Mouse (Mus musculus): Measurements from ENCODE around the gene Cckbr.
"Not testable (repeated sequence)": the region's sequence is repeated elsewhere in the genome, so short reads cannot be mapped to it uniquely, and the experiment has no call there.

Cckbr gene

DNA sequence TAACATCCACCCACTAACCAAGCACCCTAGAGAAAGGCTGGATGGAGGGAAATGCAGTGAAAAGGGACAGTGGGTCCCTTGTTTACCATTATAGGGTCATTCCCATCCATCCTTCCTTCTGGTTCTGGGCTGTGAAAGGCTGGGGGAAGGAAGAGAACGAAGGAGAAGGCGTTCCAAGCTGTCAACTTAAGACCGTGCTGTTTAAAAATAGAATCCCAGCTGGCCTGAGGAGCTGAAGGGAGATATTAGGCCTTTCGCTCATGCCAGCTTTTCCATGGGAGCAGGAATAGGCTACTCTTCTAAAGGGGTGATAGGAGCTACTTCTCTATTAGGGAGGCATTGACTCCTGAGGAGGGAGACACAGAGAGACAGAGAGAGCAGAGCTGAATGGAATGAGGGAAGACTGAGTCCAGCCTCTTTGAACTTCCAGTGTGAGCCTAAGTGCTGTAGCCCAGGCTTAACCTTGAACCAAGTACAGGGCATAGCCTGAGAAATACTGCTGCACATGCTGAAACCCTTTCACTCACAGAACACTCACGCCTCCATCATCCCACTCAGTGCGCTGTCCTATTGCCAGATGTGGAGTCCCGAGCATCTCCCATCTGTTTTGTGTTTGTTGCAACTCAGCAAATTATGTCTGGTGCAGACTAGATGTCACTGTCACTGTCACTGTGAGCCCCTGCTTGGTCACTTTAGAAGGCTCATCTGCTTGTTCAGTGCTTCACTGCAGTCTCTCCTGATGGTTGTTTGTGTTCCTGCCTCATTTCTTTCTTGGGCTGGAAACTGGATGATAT, 12.6 kb downstream of the Cckbr start:
- no peak for DNase-seq (ENCODE audit: low spot score)

GRCm38 (mm10) chr7:105441426-105441825, 15.9 kb downstream of the Cckbr start:
- no peak for DNase-seq (ENCODE audit: low spot score)

GRCm38 (mm10) chr7:105445076-105445475, 19.5 kb downstream of the Cckbr start:
- DNase-seq (ENCODE audit: low spot score), result no peak

DNA sequence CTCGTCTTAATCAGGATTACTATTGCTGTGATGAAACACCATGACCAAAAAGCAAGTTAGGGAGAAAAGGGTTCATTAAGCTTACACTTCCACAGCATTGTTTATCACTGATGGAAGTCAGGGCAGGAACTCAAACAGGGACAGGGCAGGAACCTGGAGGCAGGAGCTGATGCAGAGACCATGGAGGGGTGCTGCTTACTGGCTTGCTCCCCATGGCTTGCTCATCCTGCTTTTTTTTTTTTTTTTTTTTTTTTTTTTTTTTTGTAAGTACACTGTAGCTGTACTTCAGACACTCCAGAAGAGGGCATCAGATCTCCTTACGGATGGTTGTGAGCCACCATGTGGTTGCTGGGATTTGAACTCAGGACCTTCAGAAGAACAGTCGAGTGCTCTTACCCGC, 27.8 kb downstream of the Cckbr start:
- not testable (repeated sequence) for DNase-seq (ENCODE audit: low spot score)

GRCm38 (mm10) chr7:105458546-105458945, 33.0 kb downstream of the Cckbr start:
- no peak for DNase-seq (ENCODE audit: low spot score)

DNA sequence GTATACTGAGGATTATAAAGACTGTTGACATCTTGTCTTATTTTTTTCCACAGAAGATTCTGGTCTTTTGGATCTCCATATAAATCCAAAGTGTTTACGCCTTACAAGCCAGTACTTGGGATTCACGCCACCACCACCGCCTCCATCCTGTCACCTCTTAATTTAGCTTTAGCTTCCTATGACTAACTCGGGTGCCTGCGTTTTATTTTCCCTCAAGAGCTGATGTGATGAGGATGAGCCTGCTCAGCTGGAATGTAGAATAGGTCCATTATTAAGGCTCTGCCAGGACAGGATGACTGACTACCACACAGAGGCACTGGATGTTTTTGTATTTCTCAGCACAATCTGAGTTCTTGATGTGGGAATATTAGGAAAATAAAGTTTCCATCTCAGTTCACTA, 40.0 kb downstream of the Cckbr start:
- DNase-seq (ENCODE audit: low spot score), result not testable (repeated sequence)

DNA sequence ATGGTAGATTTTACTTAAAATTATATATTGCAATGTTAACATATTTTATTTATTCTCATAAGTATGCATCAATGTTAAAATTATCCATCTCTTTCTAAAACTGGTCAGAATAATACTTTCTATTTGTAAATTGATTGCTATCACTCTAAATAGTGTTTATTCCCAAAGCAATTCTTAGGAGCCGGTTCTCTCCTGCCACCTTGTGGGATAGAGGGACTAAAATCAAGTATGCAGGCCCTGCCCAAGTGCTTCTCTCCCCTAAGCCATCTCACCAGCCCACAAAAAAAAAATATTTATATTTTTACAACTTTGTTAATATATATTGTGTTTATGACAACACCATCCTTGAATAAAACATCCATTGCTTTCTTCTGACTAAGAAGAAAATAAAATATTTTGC, 47.1 kb downstream of the Cckbr start:
- DNase-seq (ENCODE audit: low spot score), result no peak

DNA sequence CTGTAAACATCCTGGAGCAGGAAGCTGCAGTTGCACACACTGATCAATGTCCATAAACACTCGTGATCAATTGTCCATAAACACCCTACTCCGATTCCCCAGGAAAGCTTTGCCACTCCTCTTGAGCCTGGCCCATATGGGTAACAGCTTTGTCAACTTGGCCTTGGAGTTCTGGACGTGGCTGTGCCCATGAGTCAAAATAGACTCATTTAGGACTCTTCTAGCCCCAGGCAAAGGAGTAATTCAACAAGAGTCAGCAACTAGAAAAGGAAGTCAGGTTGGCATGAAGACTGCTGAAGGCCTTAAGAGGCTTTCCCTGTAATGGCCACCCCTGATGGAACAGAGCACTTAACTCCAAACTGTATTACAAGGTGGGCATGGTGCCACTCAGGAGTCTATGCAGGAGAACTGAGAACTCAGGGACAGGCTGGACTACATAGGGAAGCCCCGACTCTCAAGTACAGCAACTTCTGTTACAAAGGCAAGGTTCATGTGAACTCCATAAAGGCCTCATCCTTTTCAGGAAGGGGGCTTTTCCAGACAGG, 49.3 kb downstream of the Cckbr start:
- no peak for DNase-seq (ENCODE audit: low spot score)

- DNase-seq (ENCODE audit: low spot score), result no peak
Observed at GRCm38 (mm10) chr7:105475396-105475949, 49.9 kb downstream of the Cckbr start.

- DNase-seq (ENCODE audit: low spot score), result no peak
Observed at GRCm38 (mm10) chr7:105476683-105477432, 51.3 kb downstream of the Cckbr start.

GRCm38 (mm10) chr7:105477433-105477700, 51.8 kb downstream of the Cckbr start:
- no peak for DNase-seq (ENCODE audit: low spot score)

GRCm38 (mm10) chr7:105477841-105478240, 52.3 kb downstream of the Cckbr start:
- DNase-seq (ENCODE audit: low spot score), result no peak

GRCm38 (mm10) chr7:105478344-105478743, 52.8 kb downstream of the Cckbr start:
- DNase-seq (ENCODE audit: low spot score), result no peak

GRCm38 (mm10) chr7:105479232-105479631, 53.7 kb downstream of the Cckbr start:
- DNase-seq (ENCODE audit: low spot score), result no peak

DNA sequence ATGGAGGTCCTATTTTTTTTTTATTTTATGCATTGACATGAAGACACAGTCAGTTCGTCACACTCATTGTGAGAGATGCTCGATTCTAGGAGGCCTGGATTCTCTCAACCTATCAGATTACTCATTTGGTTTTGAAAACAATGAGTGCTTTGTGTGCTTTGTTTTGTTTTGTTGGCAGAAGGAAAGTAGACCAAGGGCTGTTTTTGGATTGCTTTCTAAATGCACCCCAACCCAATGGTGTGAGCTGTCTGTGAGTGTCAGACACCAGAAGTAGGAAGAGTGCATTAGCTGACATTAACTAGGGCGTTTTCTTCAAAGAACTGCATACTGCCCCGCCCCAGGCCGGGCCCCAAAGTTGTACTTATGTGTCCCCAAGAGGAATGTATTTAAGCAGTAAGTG, 54.5 kb downstream of the Cckbr start:
- no peak for DNase-seq (ENCODE audit: low spot score)

DNA sequence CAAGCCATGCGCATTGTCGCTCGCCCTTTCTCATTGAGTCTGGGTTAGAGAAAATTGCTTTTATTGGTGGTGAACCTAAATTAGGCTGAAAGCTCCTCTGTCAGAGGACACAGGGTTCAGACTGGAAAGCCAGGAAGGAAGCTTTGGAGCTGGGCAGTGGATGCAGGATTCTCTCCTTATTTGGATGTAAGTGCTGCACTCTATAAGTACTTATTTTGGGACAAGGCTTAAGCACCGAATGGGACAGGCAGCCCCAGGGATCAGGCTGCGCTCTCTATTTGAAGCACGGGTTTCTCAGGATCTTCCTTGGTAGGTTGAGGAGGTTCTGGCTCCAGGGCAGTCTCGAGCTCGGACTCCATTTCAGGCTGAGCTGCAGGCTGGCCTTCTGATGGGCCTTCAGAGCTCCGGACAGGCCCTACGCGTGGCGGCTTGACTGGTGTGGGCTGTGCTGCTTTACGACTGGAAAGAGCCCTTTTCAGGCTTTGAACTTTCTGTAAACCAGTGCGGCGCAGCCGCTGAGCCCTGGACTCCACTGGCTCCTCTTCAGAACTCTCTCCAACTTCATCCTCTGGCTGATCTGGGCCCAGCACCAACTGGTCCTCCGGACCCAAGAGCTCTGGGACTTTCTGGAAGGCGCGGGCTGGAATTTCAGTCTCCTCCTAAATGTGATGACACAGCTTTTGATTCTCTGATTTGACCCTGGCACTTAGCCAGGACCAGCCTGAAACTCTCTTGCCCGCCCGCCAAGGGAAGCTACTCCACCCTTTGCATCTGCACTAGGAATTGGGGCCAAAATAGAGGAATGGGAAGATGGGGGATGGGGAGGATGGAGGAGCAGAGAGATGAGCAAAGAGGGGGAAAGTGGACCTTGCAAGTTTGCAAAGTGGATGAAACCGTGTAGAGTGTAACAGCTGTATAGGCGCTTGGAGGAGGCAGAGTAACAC, 55.3 kb downstream of the Cckbr start:
- no peak for DNase-seq (ENCODE audit: low spot score)

DNA sequence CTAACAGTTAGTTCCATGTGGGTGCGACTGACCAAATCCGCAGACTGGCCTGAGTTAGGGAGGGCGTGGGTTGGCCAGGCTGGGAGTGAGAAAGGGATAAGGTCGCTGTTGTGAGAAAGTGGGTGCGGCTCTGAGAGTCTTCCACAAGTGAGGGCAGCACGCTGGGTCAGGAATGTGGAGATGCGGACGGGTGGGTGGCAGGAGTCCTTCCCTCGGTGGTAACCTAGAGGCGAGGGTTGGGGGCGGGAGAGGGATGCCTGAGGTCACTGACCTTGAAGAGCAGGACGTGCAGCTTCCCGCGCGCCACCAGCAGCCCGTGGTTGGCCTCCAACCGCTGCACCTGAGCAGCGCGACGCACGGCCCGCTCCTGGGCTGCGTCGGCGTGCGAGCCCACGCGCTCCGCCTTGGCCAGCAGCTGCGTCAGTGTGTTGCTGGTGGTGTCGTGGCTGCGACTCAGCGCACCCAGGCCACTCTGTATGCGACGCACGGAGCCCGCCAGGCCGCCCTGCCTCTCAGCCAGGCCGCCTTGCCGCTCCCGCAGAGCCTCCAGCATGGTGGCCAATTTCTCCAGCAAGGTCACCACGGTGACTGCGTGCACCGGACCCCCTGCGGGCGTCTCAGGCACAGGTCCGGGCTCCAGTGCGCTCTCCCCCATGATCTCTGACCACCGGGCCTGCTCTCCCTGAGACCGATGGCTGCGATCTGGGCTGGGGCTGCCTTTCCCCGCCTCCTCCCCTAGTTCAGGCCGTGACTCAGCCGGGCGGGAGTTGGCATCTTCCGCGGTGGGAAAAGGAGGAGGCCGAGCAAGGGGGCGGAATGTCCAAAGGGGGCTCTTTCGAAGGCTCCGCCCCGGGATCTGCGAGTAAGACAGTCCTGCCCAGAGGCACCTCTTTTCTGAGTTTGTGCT, 56.2 kb downstream of the Cckbr start, which contains the start of gene Cavin3:
Gene Cavin3 (minus strand): TSS at position 796 of the 907 bp plus-strand sequence.
- no peak for DNase-seq (ENCODE audit: low spot score)

- no peak for DNase-seq (ENCODE audit: low spot score)
Observed at GRCm38 (mm10) chr7:105482426-105482825, 56.9 kb downstream of the Cckbr start.

DNA sequence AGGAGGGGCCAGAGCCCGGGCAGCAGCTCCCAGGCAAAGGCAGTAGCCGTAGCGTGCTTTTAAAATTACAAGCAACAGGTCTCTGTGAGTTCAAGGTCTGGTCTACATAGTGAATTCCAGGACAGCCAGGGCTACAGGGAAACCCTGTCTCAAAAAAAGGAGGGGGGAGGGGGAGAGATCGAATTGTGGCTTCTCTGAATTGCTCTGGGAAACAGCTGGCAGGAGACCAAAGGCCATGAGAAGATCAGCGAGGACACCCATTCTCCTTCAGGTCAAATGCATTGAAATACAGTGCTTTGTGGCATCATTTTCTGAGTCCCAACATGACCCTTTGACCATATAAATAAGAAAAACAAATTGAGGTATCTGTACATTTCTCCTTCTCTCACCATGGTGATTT, 59.5 kb downstream of the Cckbr start:
- DNase-seq (ENCODE audit: low spot score), result no peak

- no peak for DNase-seq (ENCODE audit: low spot score)
Observed at GRCm38 (mm10) chr7:105487104-105487876, 61.8 kb downstream of the Cckbr start.

Data from T-cell, adult 2 months (primary cell).